Mouse (Mus musculus) hindbrain, postnatal 0 days (tissue): ENCODE measurements at regions not wholly inside any gene's neighbourhood (a gene's known extent, or its start where the extent isn't known, plus 50 kb on each side); places are given as distances from the start of the nearest gene placed in this dataset.

Experiments used
- ATAC-seq: fragments of 200-750 bp; cut with Nextera tagmentation; 2 replicates; pipeline ENCODE4 v1.8.0; 2017; ENCODE audit warnings: mild to moderate bottlenecking, moderate TSS enrichment, moderate library complexity
- DNase-seq: peaks from one replicate; pipeline ENCODE4 v3.0.0-alpha.2; 2015; ENCODE audit warnings: low spot score
- H3K27ac ChIP-seq: fragments of 300-500 bp; sonication (generic); 2 replicates; pipeline ENCODE4 v1.5.1; 2014; ENCODE audit warnings: mild to moderate bottlenecking
- H3K27me3 ChIP-seq: fragments of 300-500 bp; sonication (generic); 2 replicates; pipeline ENCODE4 v1.6.1; 2014; ENCODE audit warnings: low read length, mixed read lengths; ENCODE audit not compliant: insufficient read depth
- H3K36me3 ChIP-seq: fragments of 300-500 bp; sonication (generic); 2 replicates; pipeline ENCODE4 v1.6.1; 2014; ENCODE audit warnings: low read length, mixed read lengths; ENCODE audit not compliant: insufficient read depth
- H3K4me1 ChIP-seq: fragments of 300-500 bp; sonication (generic); 2 replicates; pipeline ENCODE4 v1.6.1; 2014; ENCODE audit warnings: antibody characterized with exemption, low read length, mixed read lengths; ENCODE audit not compliant: insufficient read depth
- H3K4me2 ChIP-seq: fragments of 300-500 bp; sonication (generic); 2 replicates; pipeline ENCODE4 v1.6.1; 2014; ENCODE audit warnings: low read depth, mild to moderate bottlenecking, low read length, moderate library complexity, mixed read lengths
- H3K4me3 ChIP-seq: fragments of 300-500 bp; sonication (generic); 2 replicates; pipeline ENCODE4 v1.5.1; 2014; ENCODE audit warnings: low read length
- H3K9ac ChIP-seq: fragments of 300-500 bp; sonication (generic); replicated peaks from 2 replicates; pipeline ENCODE4 v1.6.1; 2014; ENCODE audit warnings: mild to moderate bottlenecking, low read length, moderate library complexity, mixed read lengths
- H3K9me3 ChIP-seq: fragments of 300-500 bp; sonication (generic); 2 replicates; pipeline ENCODE4 v1.6.1; 2016; ENCODE audit warnings: low read length, mixed read lengths
- CTCF ChIP-seq: IDR thresholded peaks from 2 replicates; pipeline ENCODE4 v1.5.1; 2016; ENCODE audit warnings: antibody characterized with exemption, control low read depth, low read depth
- WGBS: fragments of 180-500 bp; shearing (Covaris S2); extraction: QIAGEN DNeasy Blood & Tissue Kit; methylation state at CpG from one replicate; pipeline ENCODE4 v1.1.7; 2014; 5-methylcytosine and 5-hydroxymethylcytosine counted together

DNA sequence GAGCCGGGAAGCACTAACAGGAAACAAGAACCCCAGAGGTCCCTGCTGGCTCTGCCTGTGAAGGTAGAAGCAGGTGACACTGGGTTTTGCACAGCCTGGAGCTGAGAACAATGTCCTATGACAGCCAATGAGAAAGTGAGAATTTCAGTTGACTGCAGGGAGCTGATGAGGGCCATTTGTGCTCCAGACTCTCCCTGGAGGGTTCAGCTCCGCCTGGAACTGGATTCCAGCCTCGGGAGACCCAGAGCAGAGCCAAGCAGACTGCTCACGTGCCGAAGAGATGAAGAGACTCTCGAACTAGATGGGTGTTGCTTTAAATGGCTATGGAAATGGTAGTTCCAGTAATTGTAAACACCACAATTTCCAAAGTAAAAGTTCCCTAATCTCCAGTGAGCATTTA lies 93.5 kb downstream of the Cand1 start:
- ATAC-seq, result no peak

GRCm38 (mm10) chr10:119142866-119143265 lies 97.0 kb downstream of the Cand1 start:
- no peak for TF ChIP-seq CTCF
- Histone ChIP-seq H3K4me1 (no peaks in the 10 kb centered on the region), H3K9ac (no peak overlapping the region), H3K36me3 (no peaks in the 10 kb centered on the region), H3K4me2 (no peak overlapping the region), H3K4me3 (no peak overlapping the region), H3K27me3 (no peaks in the 10 kb centered on the region), H3K9me3 (no peaks in the 10 kb centered on the region), H3K27ac (no peak overlapping the region)
- no peak for ATAC-seq
- no peak for DNase-seq
- WGBS, result 98% methylated on average over 6 of the region's 6 CpGs

More for the DNA sequence above, 93.5 kb downstream of the Cand1 start:
- no peak overlapping the region for H3K27ac ChIP-seq
- H3K9me3 ChIP-seq, result no peaks in the 10 kb centered on the region
- no peak for TF ChIP-seq CTCF
- H3K27me3 ChIP-seq, result no peaks in the 10 kb centered on the region
- no peak for DNase-seq
- 61% methylated on average over 6 of the region's 6 CpGs for whole genome bisulfite sequencing
- H3K36me3 ChIP-seq, result no peaks in the 10 kb centered on the region
- no peaks in the 10 kb centered on the region for H3K4me1 ChIP-seq
- H3K9ac ChIP-seq, result no peak overlapping the region
- H3K4me2 ChIP-seq, result no peak overlapping the region
- H3K4me3 ChIP-seq, result no peak overlapping the region

DNA sequence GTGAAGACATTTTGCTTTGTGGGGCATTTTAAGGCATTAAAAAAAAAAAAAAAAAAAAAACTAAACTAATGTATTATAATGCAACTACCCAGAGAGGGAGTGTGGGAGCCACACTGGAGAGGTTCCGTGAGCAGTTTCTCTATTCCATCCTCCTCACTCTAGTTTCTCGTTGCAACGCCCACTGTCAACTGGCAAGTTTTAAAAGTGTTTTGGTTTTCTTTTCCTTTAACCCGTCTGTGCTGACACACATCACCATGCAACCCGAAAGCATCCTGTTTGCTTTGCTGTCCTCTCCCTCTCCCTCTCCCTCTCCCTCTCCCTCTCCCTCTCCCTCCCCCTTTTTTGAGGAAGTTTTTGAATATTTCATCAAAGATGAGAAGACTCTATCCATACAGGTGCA lies 97.5 kb downstream of the Cand1 start:
- no peak overlapping the region for H3K4me2 ChIP-seq
- 79% methylated on average over 5 of the region's 5 CpGs for WGBS
- no peaks in the 10 kb centered on the region for H3K9me3 ChIP-seq
- no peak overlapping the region for H3K9ac ChIP-seq
- ATAC-seq (no peak), DNase-seq (no peak)
- no peaks in the 10 kb centered on the region for H3K36me3 ChIP-seq
- H3K4me3 ChIP-seq, result no peak overlapping the region
- no peaks in the 10 kb centered on the region for H3K27me3 ChIP-seq
- no peaks in the 10 kb centered on the region for H3K4me1 ChIP-seq
- no peak for TF ChIP-seq CTCF
- H3K27ac ChIP-seq, result no peak overlapping the region

DNA sequence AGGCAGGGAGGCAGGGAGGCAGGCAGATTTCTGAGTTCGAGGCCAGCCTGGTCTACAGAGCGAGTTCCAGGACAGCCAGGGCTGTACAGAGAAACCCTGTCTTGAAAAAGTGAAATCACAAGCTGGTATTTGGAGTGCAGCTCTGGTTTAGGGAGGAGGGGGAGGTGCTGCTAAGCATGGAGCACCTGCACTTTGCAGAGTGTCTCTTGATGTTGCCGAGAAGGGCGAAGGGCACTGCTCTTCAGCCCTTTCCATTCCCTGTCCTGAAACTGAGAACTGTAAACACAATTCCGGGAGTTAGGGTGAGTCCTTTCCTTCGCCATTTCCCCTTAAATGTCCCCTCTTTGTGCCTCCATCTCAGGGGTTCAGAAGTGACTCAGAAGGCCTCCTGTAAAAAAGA lies 101.6 kb downstream of the Cand1 start:
- no peak overlapping the region for H3K4me2 ChIP-seq
- DNase-seq (no peak), ATAC-seq (no peak)
- no peak overlapping the region for H3K27ac ChIP-seq
- 87% methylated on average over 6 of the region's 6 CpGs for WGBS
- H3K27me3 ChIP-seq, result no peaks in the 10 kb centered on the region
- TF ChIP-seq CTCF, result no peak
- H3K9me3 ChIP-seq, result no peaks in the 10 kb centered on the region
- no peak overlapping the region for H3K9ac ChIP-seq
- no peaks in the 10 kb centered on the region for H3K4me1 ChIP-seq
- no peaks in the 10 kb centered on the region for H3K36me3 ChIP-seq
- no peak overlapping the region for H3K4me3 ChIP-seq

DNA sequence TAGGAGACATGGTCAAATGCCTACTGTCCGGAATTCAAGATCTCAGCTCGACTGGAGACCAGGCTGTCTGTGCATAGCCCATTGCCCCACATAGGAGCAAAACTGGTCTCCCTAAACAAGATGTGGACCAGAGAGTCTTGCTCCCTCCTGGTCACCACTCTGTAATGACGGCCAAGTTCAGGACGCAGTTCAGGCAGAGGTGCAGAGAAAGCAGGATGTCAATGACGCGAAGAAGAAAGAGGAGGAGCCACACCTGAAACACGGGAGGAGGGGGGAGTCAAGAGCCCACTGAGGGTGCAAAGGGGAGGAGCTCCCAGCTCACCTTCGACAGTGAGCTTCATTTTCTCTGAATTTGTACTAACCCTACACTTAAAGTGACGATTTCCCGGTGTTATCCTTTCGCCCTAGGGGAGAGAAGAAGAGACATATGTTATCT lies 104.3 kb downstream of the Cand1 start:
- Histone ChIP-seq H3K9ac (no peak overlapping the region), H3K27me3 (no peaks in the 10 kb centered on the region), H3K36me3 (no peaks in the 10 kb centered on the region), H3K4me2 (no peak overlapping the region), H3K4me1 (no peaks in the 10 kb centered on the region), H3K4me3 (no peak overlapping the region), H3K9me3 (no peaks in the 10 kb centered on the region), H3K27ac (no peak overlapping the region)
- ATAC-seq, result no peak
- WGBS, result 62% methylated on average over 11 of the region's 11 CpGs
- no peak for TF ChIP-seq CTCF
- DNase-seq, result no peak

GRCm38 (mm10) chr10:119134797-119135488 lies 104.9 kb downstream of the Cand1 start:
- H3K27ac ChIP-seq, result no peak overlapping the region
- DNase-seq (no peak), ATAC-seq (no peak)
- no peaks in the 10 kb centered on the region for H3K27me3 ChIP-seq
- no peak overlapping the region for H3K9ac ChIP-seq
- no peak overlapping the region for H3K4me3 ChIP-seq
- no peaks in the 10 kb centered on the region for H3K36me3 ChIP-seq
- TF ChIP-seq CTCF, result no peak
- H3K4me1 ChIP-seq, result no peaks in the 10 kb centered on the region
- no peak overlapping the region for H3K4me2 ChIP-seq
- WGBS, result 55% methylated on average over 10 of the region's 10 CpGs
- no peaks in the 10 kb centered on the region for H3K9me3 ChIP-seq

DNA sequence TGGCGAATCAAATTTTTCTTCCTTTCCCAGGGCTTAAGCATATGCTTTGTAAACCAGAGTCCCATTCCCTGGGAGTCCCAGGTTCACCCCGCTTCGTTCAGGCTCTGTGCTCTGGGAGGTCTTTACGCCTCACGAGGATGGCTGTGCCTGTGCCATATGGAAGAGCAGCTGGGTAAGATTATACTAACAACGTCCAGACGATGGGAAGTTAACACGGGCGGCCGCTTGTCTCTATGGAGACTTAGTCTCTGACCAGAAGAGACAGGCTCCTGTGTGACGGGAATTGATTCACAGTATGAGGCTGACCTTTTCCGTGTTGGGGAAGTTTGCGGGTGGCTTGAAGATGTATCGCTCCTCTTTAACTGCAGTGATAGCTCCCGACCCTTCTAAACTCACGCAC lies 107.9 kb downstream of the Cand1 start:
- H3K9ac ChIP-seq, result no peak overlapping the region
- H3K9me3 ChIP-seq, result no peaks in the 10 kb centered on the region
- H3K4me1 ChIP-seq, result no peaks in the 10 kb centered on the region
- peak overlapping the region; percentile 41 for H3K4me2 ChIP-seq
- H3K4me3 ChIP-seq, result no peak overlapping the region
- H3K27ac ChIP-seq, result peak overlapping the region; percentile 32; the same call in 1 of the 2 replicates
- H3K36me3 ChIP-seq, result no peaks in the 10 kb centered on the region
- no peaks in the 10 kb centered on the region for H3K27me3 ChIP-seq
- WGBS, result 36% methylated on average over 16 of the region's 16 CpGs
- no peak for TF ChIP-seq CTCF
- DNase-seq (peak; percentile 83), ATAC-seq (peak; percentile 88)
